ENCODE assay signal across 8 mouse cellular contexts in genomic region chr11:101315665-101316500, GRCm38 (mm10). TPM values are rescaled to one million over a fixed set of nuclear protein-coding genes. Genes with fewer than 3 reads are reported as not detected.
DNase-seq lines count a peak whose midpoint lies in the region; ATAC-seq lines count a peak whose summit lies in the region.

Psme3 (plus strand) TSS chr11:101316213.

- H3K9me3 ChIP-seq in hindbrain, embryonic 11.5 days (ENCODE audit: control insufficient read depth, low read length) = no peaks in the 10 kb centered on the region

- H3K27ac ChIP-seq in hindbrain, embryonic 11.5 days (ENCODE audit: low read depth, low read length) = peak within 1 kb of the TSS; percentile 72

- H3K4me1 ChIP-seq in hindbrain, embryonic 11.5 days (replicated peaks; ENCODE audit: control insufficient read depth, insufficient read depth, low read length) = no peaks in the 10 kb centered on the region

- peaks cover 8% of the 10 kb centered on the region for H3K36me3 ChIP-seq in hindbrain, embryonic 11.5 days (ENCODE audit: control insufficient read depth, insufficient read depth, low read length)

- H3K27me3 ChIP-seq in hindbrain, embryonic 11.5 days (ENCODE audit: control insufficient read depth, insufficient read depth, low read length) = no peaks in the 10 kb centered on the region

- peak within 1 kb of the TSS; percentile 95 for H3K9ac ChIP-seq in hindbrain, embryonic 11.5 days (ENCODE audit: low read depth, low read length)

- under 1% methylated on average over 61 of the region's 62 CpGs for WGBS in hindbrain, embryonic 11.5 days

- peak; percentile 92 for DNase-seq in MN1 (ENCODE audit: low spot score)
- DNase-seq in cerebellum, adult 9-10 months = peak; percentile 93
- peak; percentile 85 to 93 for DNase-seq in frontal cortex, adult 2 months (ENCODE audit: extremely low spot score in 1 of 2, low spot score in 1 of 2)
- DNase-seq in hindbrain, embryonic 11.5 days (ENCODE audit: low spot score) = peak; percentile 94
- DNase-seq in layer of hippocampus, postnatal 10 days (ENCODE audit: low spot score in 2 of 2) = peak; percentile 93
- DNase-seq in lung, postnatal 10 days = peak; percentile 94
- peak; percentile 90 for DNase-seq in ovary, postnatal 36 days (ENCODE audit: low spot score)
- peak; percentile 92 for DNase-seq in thymus, postnatal 25 days

- ATAC-seq in hindbrain, embryonic 11.5 days (ENCODE audit: low FRiP score) = peak; percentile 90

- H3K4me2 ChIP-seq in hindbrain, embryonic 11.5 days (replicated peaks; ENCODE audit: low read depth, low read length) = peak within 1 kb of the TSS; percentile 91

- H3K4me3 ChIP-seq in hindbrain, embryonic 11.5 days (ENCODE audit: low read depth, low read length) = peak within 1 kb of the TSS; percentile 78

RNA-seq across cellular contexts. Expression of gene Psme3, which starts in this region (rescaled TPM):
- polyA plus RNA-seq in frontal cortex, adult 2 months (2012; rRNA removed) = 101 and 108 TPM in 2 replicates
- 138 and 143 TPM in 2 replicates for polyA plus RNA-seq in hindbrain, embryonic 11.5 days (2014; fragmentation: Nextera tagmentation; extraction: Ambion mirVana)
- total RNA-seq in layer of hippocampus, postnatal 10 days (2021) = 100 to 1,000 TPM in 1 of 2 experiments, 10 to 100 TPM in 1; 96.6 to 106 TPM

Comparison
In these comparisons a context has a peak if more than half of its experiments do, and no peak if none do; other contexts are left out.
1. Peak in every context shown above with its lines: DNase-seq, ATAC-seq, H3K4me3 ChIP-seq and H3K27ac ChIP-seq.